Mouse (Mus musculus): Measurements from ENCODE around the gene Crybg2. TPM values are rescaled to one million over a fixed set of nuclear protein-coding genes. Genes with fewer than 3 reads are reported as not detected.

Gene Crybg2
- polyA plus RNA-seq, 1 experiment from 2014 or later, result 4.0 TPM

DNA sequence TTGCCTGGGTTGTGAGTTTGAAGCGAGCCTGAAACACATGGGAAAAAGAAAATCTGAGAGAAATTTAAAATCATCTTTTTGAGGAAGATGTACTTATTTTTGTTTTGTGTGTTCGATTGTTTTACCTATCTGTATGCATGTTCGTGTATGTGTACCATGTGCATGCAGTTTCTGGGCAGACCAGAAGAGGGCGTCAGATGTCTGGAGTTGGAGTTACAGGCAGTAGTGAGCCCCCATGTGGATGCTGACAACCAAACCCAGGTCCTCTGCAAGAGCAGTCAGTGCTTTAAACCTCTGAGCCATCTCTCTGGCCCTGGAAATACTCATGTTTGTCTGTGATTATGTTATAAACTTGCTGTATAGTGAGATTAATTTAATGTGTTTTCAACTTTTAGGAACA lies 24.4 kb downstream of the Crybg2 start:
- Histone ChIP-seq H3K27me3 (peaks cover 18% of the 10 kb centered on the region), H3K4me1 (peaks cover 12% of the 10 kb centered on the region), H3K4me3 (no peak overlapping the region), H3K4me2 (replicated peaks) (no peak overlapping the region), H3K9me3 (no peaks in the 10 kb centered on the region), H3K9ac (no peak overlapping the region), H3K27ac (no peak overlapping the region), H3K36me3 (no peaks in the 10 kb centered on the region)
- WGBS, result 86% methylated on average over 4 of the region's 4 CpGs
- ATAC-seq (ENCODE audit: insufficient number of reproducible peaks, insufficient read depth, low FRiP score, low TSS enrichment), result no peak

GRCm38 (mm10) chr4:134087412-134087811 lies 26.8 kb downstream of the Crybg2 start:
- Histone ChIP-seq H3K4me2 (replicated peaks) (no peak overlapping the region), H3K9ac (no peak overlapping the region), H3K27ac (no peak overlapping the region), H3K36me3 (no peaks in the 10 kb centered on the region), H3K4me1 (peaks cover 1% of the 10 kb centered on the region; the same call in 1 of the 2 replicates), H3K9me3 (no peaks in the 10 kb centered on the region), H3K27me3 (peaks cover 1% of the 10 kb centered on the region; the same call in 1 of the 2 replicates), H3K4me3 (no peak overlapping the region)
- 32% methylated on average over 7 of the region's 7 CpGs for WGBS
- no peak; the same call in 1 of the 2 replicates for ATAC-seq (ENCODE audit: insufficient number of reproducible peaks, insufficient read depth, low FRiP score, low TSS enrichment)

- Histone ChIP-seq H3K27ac (no peak overlapping the region), H3K4me2 (replicated peaks) (no peak overlapping the region), H3K4me1 (no peaks in the 10 kb centered on the region), H3K9ac (no peak overlapping the region), H3K36me3 (no peaks in the 10 kb centered on the region), H3K4me3 (no peak overlapping the region), H3K27me3 (no peaks in the 10 kb centered on the region), H3K9me3 (no peaks in the 10 kb centered on the region)
- no peak for ATAC-seq (ENCODE audit: insufficient number of reproducible peaks, insufficient read depth, low FRiP score, low TSS enrichment)
- WGBS, result 81% methylated on average over 9 of the region's 9 CpGs
These were observed 28.4 kb downstream of the Crybg2 start for GRCm38 (mm10) chr4:134089029-134089428.

GRCm38 (mm10) chr4:134090521-134091224 lies 30.1 kb downstream of the Crybg2 start:
- Histone ChIP-seq H3K27ac (no peak overlapping the region), H3K9ac (no peak overlapping the region), H3K27me3 (no peaks in the 10 kb centered on the region), H3K9me3 (no peaks in the 10 kb centered on the region), H3K4me3 (no peak overlapping the region), H3K4me1 (no peaks in the 10 kb centered on the region), H3K4me2 (replicated peaks) (no peak overlapping the region), H3K36me3 (no peaks in the 10 kb centered on the region)
- ATAC-seq (ENCODE audit: insufficient number of reproducible peaks, insufficient read depth, low FRiP score, low TSS enrichment), result no peak
- WGBS, result 74% methylated on average over 16 of the region's 16 CpGs

DNA sequence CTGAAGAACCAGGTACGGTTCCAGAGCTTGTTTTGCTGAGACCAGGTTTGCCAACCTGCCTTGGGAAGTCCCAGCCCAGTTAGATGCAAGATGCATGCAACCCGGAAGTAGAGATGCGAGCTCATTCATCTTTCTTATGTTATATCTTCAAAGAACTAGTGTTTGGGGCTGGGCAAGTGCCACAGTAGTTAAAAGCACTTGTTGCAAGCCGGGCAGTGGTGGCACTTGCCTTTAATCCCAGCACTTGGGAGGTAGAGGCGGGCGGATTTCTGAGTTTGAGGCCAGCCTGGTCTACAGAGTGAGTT lies 30.6 kb downstream of the Crybg2 start:
- Histone ChIP-seq H3K27ac (no peak overlapping the region), H3K9ac (no peak overlapping the region), H3K4me2 (replicated peaks) (no peak overlapping the region), H3K36me3 (no peaks in the 10 kb centered on the region), H3K4me3 (no peak overlapping the region), H3K4me1 (no peaks in the 10 kb centered on the region), H3K9me3 (no peaks in the 10 kb centered on the region), H3K27me3 (no peaks in the 10 kb centered on the region)
- no peak for ATAC-seq (ENCODE audit: insufficient number of reproducible peaks, insufficient read depth, low FRiP score, low TSS enrichment)
- WGBS, result 81% methylated on average over 6 of the region's 6 CpGs

DNA sequence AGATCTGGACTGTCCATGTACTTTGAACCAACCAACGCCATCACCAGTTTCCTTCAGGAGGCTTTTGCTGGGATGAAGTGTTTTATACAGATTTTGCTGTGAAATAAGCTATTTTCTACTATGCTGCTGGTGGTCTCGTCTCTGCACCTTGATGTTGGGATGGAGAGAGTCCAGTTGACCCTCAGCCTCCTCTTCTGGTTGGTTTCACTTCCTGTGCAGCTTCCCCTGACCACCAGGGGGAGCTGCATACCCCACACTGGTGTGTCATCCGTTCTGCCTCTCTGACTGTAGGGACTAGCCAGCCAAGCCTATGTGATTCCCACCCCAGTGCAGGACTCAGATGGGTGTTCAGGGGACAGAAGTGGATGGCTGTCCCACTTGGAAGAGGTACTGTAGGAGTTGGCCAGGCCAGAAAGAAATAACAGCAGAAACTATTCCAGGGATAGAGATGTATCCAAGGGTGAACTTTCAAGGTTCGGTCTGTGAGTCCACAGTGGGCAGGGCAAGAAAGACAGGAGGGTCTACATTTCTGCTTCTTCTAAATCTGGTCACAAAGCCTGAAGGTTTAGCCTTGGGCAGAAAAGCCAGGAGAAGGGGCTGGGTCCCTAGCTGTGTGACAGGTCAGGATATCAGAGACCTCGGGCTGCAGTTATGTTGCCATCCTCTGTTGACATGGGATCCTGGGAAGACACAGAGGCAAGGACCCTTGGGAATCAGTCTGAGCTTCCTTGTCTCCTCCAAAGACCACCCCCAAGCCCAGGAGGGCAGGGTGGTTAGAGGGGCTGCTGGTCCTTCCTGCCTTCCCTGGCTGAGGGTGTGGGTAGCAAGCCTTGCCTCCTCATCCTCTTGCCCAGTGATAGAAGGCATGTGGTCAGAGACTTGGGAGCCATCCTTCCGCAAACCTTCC lies 32.0 kb downstream of the Crybg2 start:
- ATAC-seq (ENCODE audit: insufficient number of reproducible peaks, insufficient read depth, low FRiP score, low TSS enrichment), result no peak
- no peak overlapping the region for H3K4me3 ChIP-seq
- H3K27me3 ChIP-seq, result no peaks in the 10 kb centered on the region
- H3K9ac ChIP-seq, result no peak overlapping the region
- 70% methylated on average over 6 of the region's 6 CpGs for WGBS
- H3K4me1 ChIP-seq, result no peaks in the 10 kb centered on the region
- H3K9me3 ChIP-seq, result no peaks in the 10 kb centered on the region
- no peaks in the 10 kb centered on the region for H3K36me3 ChIP-seq
- H3K27ac ChIP-seq, result no peak overlapping the region
- H3K4me2 ChIP-seq (replicated peaks), result no peak overlapping the region

GRCm38 (mm10) chr4:134094004-134094564 lies 33.5 kb downstream of the Crybg2 start:
- Histone ChIP-seq H3K27me3 (no peaks in the 10 kb centered on the region), H3K9ac (no peak overlapping the region), H3K36me3 (no peaks in the 10 kb centered on the region), H3K9me3 (no peaks in the 10 kb centered on the region), H3K4me2 (replicated peaks) (no peak overlapping the region), H3K27ac (no peak overlapping the region), H3K4me3 (no peak overlapping the region), H3K4me1 (no peaks in the 10 kb centered on the region)
- ATAC-seq (ENCODE audit: insufficient number of reproducible peaks, insufficient read depth, low FRiP score, low TSS enrichment), result no peak
- WGBS, result 85% methylated on average over 7 of the region's 7 CpGs

GRCm38 (mm10) chr4:134094923-134095547 lies 34.4 kb downstream of the Crybg2 start, which contains the start of gene Cd52:
Gene Cd52, minus strand, starts transcription at chr4:134095082.
- no peak for ATAC-seq (ENCODE audit: insufficient number of reproducible peaks, insufficient read depth, low FRiP score, low TSS enrichment)
- Histone ChIP-seq H3K4me1 (no peaks in the 10 kb centered on the region), H3K27ac (no peak within 1 kb of the TSS), H3K9ac (no peak within 1 kb of the TSS), H3K36me3 (no peaks in the 10 kb centered on the region), H3K4me3 (no peak within 1 kb of the TSS), H3K4me2 (replicated peaks) (no peak within 1 kb of the TSS), H3K9me3 (no peaks in the 10 kb centered on the region), H3K27me3 (no peaks in the 10 kb centered on the region)
- WGBS, result 62% methylated on average over 3 of the region's 3 CpGs

DNA sequence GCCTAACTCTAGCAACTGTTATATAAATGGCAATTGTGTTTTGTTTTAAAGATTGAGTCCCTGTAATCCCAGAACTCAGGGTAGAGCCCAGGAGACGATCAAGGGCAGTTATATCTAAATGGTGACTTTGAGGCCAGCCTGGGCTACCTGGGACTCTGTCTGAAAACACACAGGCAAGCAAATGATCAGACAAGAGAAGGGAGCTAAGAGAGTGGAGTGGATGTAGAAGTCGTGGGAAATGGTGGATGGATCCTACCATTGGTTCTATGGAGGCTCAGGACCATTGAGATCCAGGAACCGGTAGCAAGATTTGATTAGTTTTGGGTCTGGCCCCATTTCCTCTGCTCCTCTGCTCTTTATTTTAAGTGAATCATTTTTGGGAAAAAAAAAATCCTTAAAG lies 35.5 kb downstream of the Crybg2 start:
- H3K36me3 ChIP-seq, result no peaks in the 10 kb centered on the region
- no peaks in the 10 kb centered on the region for H3K4me1 ChIP-seq
- no peak overlapping the region for H3K4me2 ChIP-seq (replicated peaks)
- no peak overlapping the region for H3K27ac ChIP-seq
- H3K27me3 ChIP-seq, result no peaks in the 10 kb centered on the region
- no peak overlapping the region for H3K4me3 ChIP-seq
- WGBS, result 80% methylated on average over 3 of the region's 3 CpGs
- ATAC-seq (ENCODE audit: insufficient number of reproducible peaks, insufficient read depth, low FRiP score, low TSS enrichment), result no peak
- no peaks in the 10 kb centered on the region for H3K9me3 ChIP-seq
- H3K9ac ChIP-seq, result no peak overlapping the region

GRCm38 (mm10) chr4:134097015-134097608 lies 36.5 kb downstream of the Crybg2 start:
- no peak overlapping the region for H3K4me2 ChIP-seq (replicated peaks)
- no peak for ATAC-seq (ENCODE audit: insufficient number of reproducible peaks, insufficient read depth, low FRiP score, low TSS enrichment)
- no peaks in the 10 kb centered on the region for H3K9me3 ChIP-seq
- 68% methylated on average over 5 of the region's 5 CpGs for WGBS
- no peak overlapping the region for H3K4me3 ChIP-seq
- H3K27me3 ChIP-seq, result no peaks in the 10 kb centered on the region
- no peak overlapping the region for H3K27ac ChIP-seq
- no peaks in the 10 kb centered on the region for H3K4me1 ChIP-seq
- H3K36me3 ChIP-seq, result no peaks in the 10 kb centered on the region
- no peak overlapping the region for H3K9ac ChIP-seq

DNA sequence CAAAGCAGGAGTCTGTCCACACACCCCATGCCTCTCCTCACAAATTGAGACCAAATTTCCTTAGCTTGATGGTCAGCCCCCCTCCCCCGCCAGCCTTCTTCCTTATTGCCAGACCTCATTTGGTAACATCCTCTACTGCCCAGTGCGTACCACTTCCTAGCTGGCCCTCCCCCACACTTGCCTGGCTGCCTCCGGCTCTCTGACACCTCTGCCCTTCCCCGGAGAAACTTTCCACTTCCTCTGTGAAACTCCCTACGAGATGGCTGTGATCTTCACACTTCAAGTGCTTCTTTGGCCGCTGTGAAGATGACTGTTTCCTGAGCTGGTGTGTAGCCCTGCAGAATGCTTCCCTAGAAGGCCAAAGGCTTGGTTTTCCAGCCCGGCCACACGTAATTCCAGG lies 38.0 kb downstream of the Crybg2 start:
- no peak overlapping the region for H3K9ac ChIP-seq
- no peaks in the 10 kb centered on the region for H3K9me3 ChIP-seq
- no peak for ATAC-seq (ENCODE audit: insufficient number of reproducible peaks, insufficient read depth, low FRiP score, low TSS enrichment)
- H3K4me2 ChIP-seq (replicated peaks), result no peak overlapping the region
- H3K27ac ChIP-seq, result no peak overlapping the region
- H3K36me3 ChIP-seq, result no peaks in the 10 kb centered on the region
- 0 out of 2 replicates have a peak, but pooled peaks cover 2% of the 10 kb centered on the region for H3K4me1 ChIP-seq
- H3K27me3 ChIP-seq, result no peaks in the 10 kb centered on the region
- 58% methylated on average over 8 of the region's 8 CpGs for WGBS
- no peak overlapping the region for H3K4me3 ChIP-seq

Measured in embryonic facial prominence, embryonic 12.5 days (tissue).